Mouse (Mus musculus): ENCODE measurements at regions not wholly inside any gene's neighbourhood (a gene's known extent, or its start where the extent isn't known, plus 50 kb on each side); places are given as distances from the start of the nearest gene placed in this dataset.

DNA sequence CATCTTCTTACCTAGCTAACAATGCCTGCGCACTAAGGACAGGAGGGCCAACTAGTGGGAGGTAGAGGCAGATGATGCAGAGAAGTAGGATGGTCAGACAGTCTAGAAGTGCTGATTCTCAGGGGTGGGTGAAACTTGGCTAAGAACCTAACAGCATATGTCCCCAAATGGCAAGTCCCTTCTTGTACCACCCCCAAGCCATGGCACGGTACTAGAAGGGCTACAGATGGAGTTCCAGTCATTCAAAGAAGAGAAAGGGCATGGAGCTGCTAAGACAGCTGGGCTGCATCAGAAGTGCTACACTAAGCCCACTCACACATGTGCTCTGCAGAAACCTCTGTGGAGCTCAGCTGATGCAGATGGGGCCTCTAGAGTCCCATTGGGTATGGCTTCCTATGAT is 2078.8 kb upstream of the Lrrc6 start:
- Histone ChIP-seq H3K9me3 (ENCODE audit: low read length) (no peaks in the 10 kb centered on the region), H3K36me3 (ENCODE audit: insufficient read depth, low read length) (no peaks in the 10 kb centered on the region), H3K27ac (ENCODE audit: low read length) (no peak overlapping the region), H3K27me3 (ENCODE audit: insufficient read depth, low read length) (no peaks in the 10 kb centered on the region), H3K4me1 (ENCODE audit: insufficient read depth, low read length) (no peaks in the 10 kb centered on the region), H3K4me3 (ENCODE audit: low read length) (no peak overlapping the region), H3K4me2 (replicated peaks; ENCODE audit: low read depth, low read length) (no peak overlapping the region), H3K9ac (replicated peaks; ENCODE audit: low read length) (no peak overlapping the region)
- WGBS: 96% methylated on average over 2 of the region's 2 CpGs
- no peak for ATAC-seq (ENCODE audit: low FRiP score, low TSS enrichment)

DNA sequence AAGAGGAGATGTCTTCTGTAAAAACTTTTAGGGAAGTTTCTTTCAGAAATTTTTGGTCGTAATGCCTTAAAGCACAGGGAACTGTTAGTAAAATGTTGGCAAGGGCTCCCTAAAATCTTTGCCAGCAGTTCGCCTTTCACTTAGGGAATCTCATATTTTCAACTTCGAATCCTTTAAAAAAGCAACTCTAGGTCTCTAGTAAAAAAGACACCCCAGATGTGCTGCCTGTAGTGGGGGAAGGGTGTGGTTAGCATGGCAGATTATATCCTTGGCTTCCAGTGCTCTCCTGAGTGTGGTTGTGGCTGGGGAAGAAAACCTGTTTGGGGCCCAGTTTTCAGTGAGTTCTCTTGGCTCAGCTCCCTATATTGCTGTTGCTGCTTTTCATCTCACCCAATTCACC is 2059.9 kb upstream of the Lrrc6 start:
- no peaks in the 10 kb centered on the region for H3K27me3 ChIP-seq (ENCODE audit: insufficient read depth, low read length)
- no peak overlapping the region for H3K27ac ChIP-seq (ENCODE audit: low read length)
- no peaks in the 10 kb centered on the region for H3K4me1 ChIP-seq (ENCODE audit: insufficient read depth, low read length)
- no peak overlapping the region for H3K4me3 ChIP-seq (ENCODE audit: low read length)
- H3K4me2 ChIP-seq (replicated peaks; ENCODE audit: low read depth, low read length): no peak overlapping the region
- WGBS: 83% methylated on average over 3 of the region's 3 CpGs
- no peaks in the 10 kb centered on the region for H3K9me3 ChIP-seq (ENCODE audit: low read length)
- ATAC-seq (ENCODE audit: low FRiP score, low TSS enrichment): no peak
- H3K36me3 ChIP-seq (ENCODE audit: insufficient read depth, low read length): no peaks in the 10 kb centered on the region
- H3K9ac ChIP-seq (replicated peaks; ENCODE audit: low read length): no peak overlapping the region

DNA sequence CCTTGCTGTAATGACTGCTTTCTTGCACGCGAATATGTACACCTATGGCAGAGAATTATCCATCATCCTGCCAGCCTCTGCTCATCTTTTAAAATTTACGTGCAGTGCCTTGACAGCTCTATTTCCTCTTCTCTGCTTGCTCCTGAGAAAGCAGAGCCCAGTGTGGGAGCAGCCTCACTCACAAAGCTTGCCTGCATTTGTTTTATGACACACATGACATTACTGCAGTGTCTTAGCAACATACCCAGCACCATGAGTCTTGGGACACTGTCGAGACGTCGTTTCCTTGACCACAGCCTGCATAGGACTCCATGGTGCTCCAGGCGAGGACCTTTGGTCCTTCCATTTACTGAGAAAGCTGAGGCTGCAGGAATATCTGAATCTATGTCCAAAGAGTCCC is 2055.4 kb upstream of the Lrrc6 start:
- no peak overlapping the region for H3K27ac ChIP-seq (ENCODE audit: low read length)
- H3K9ac ChIP-seq (replicated peaks; ENCODE audit: low read length): no peak overlapping the region
- WGBS: 50% methylated on average over 7 of the region's 7 CpGs
- H3K4me2 ChIP-seq (replicated peaks; ENCODE audit: low read depth, low read length): no peak overlapping the region
- H3K9me3 ChIP-seq (ENCODE audit: low read length): no peaks in the 10 kb centered on the region
- no peak overlapping the region for H3K4me3 ChIP-seq (ENCODE audit: low read length)
- H3K27me3 ChIP-seq (ENCODE audit: insufficient read depth, low read length): no peaks in the 10 kb centered on the region
- no peaks in the 10 kb centered on the region for H3K4me1 ChIP-seq (ENCODE audit: insufficient read depth, low read length)
- no peaks in the 10 kb centered on the region for H3K36me3 ChIP-seq (ENCODE audit: insufficient read depth, low read length)
- ATAC-seq (ENCODE audit: low FRiP score, low TSS enrichment): no peak

DNA sequence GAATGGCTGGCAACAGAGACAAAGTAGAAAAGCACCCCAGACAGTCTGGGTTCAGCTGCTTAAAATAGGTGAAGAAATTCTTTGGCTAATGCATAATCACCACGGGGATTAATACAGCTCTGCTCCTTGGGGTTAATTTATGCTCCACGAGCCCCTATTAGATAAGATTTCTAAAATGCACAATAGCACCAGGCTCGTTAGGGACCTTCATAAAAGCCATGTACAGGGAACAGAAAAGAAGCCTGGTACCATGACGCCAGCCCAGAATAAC is 2035.3 kb upstream of the Lrrc6 start:
- no peaks in the 10 kb centered on the region for H3K27me3 ChIP-seq (ENCODE audit: insufficient read depth, low read length)
- WGBS: 71% methylated on average over 4 of the region's 4 CpGs
- no peak overlapping the region for H3K27ac ChIP-seq (ENCODE audit: low read length)
- no peak overlapping the region for H3K9ac ChIP-seq (replicated peaks; ENCODE audit: low read length)
- H3K4me3 ChIP-seq (ENCODE audit: low read length): no peak overlapping the region
- H3K36me3 ChIP-seq (ENCODE audit: insufficient read depth, low read length): no peaks in the 10 kb centered on the region
- no peaks in the 10 kb centered on the region for H3K9me3 ChIP-seq (ENCODE audit: low read length)
- no peaks in the 10 kb centered on the region for H3K4me1 ChIP-seq (ENCODE audit: insufficient read depth, low read length)
- no peak overlapping the region for H3K4me2 ChIP-seq (replicated peaks; ENCODE audit: low read depth, low read length)
- ATAC-seq (ENCODE audit: low FRiP score, low TSS enrichment): no peak

DNA sequence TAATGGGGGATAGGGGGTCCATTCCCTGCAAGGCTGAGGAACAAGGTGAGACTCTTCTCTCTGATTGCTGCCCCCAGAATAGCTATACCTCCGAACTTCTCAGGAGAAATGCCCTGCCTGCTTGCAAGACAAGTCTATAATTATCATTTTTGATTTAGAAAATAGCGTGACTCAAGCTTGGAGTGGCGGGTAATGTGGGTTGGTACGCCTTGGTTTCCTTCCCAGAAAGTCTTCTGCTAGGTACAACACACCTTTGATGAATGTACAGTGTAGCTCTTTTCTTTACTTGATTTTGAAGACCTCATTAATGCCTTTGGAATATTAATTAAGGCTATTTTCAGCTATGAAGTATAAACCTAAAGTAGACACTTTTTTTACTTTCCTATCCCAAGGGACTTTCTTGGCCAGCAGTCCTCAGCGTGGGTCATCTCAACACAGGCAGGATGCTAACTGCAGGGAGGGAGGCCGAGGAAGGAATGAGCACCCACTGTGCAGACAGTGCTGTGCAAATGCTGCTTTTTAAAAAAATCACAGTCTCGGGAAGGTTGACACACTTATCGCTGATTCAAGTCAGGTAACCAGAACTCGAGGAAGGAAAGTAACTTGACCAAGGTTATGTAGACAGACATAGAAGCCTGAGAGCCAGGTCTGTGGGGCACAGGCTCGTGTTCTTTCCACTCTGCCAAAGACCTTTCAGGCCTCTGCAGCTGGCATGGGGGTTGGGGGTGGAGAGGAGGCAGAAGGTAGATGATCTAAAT is 2034.8 kb upstream of the Lrrc6 start:
- WGBS: 77% methylated on average over 10 of the region's 10 CpGs
- H3K4me1 ChIP-seq (ENCODE audit: insufficient read depth, low read length): no peaks in the 10 kb centered on the region
- H3K27ac ChIP-seq (ENCODE audit: low read length): no peak overlapping the region
- no peak overlapping the region for H3K9ac ChIP-seq (replicated peaks; ENCODE audit: low read length)
- no peak overlapping the region for H3K4me2 ChIP-seq (replicated peaks; ENCODE audit: low read depth, low read length)
- no peak for ATAC-seq (ENCODE audit: low FRiP score, low TSS enrichment)
- no peaks in the 10 kb centered on the region for H3K27me3 ChIP-seq (ENCODE audit: insufficient read depth, low read length)
- no peaks in the 10 kb centered on the region for H3K36me3 ChIP-seq (ENCODE audit: insufficient read depth, low read length)
- H3K4me3 ChIP-seq (ENCODE audit: low read length): no peak overlapping the region
- no peaks in the 10 kb centered on the region for H3K9me3 ChIP-seq (ENCODE audit: low read length)

DNA sequence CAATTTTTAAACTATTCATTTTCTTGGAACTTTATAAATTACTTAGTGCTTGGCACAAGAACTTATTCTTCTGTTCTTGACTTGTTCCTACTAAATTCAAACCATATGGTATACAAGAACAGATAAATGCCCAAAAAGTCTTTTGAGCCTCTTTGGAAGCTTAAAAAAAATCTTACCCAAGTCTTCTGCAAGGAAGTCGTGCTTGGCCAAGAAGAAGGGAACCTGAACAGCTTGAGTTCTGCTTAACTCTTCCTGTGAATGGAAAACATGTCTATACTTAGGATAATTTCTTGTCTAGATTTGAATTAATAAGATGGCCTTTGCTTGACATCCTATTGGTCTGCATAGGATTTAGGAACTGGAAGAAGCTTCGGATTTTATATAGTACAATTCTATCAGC is 2020.0 kb upstream of the Lrrc6 start:
- 81% methylated on average over 2 of the region's 2 CpGs for WGBS
- no peaks in the 10 kb centered on the region for H3K27me3 ChIP-seq (ENCODE audit: insufficient read depth, low read length)
- no peak overlapping the region for H3K4me2 ChIP-seq (replicated peaks; ENCODE audit: low read depth, low read length)
- no peak for ATAC-seq (ENCODE audit: low FRiP score, low TSS enrichment)
- H3K9me3 ChIP-seq (ENCODE audit: low read length): no peaks in the 10 kb centered on the region
- H3K9ac ChIP-seq (replicated peaks; ENCODE audit: low read length): no peak overlapping the region
- no peaks in the 10 kb centered on the region for H3K36me3 ChIP-seq (ENCODE audit: insufficient read depth, low read length)
- H3K4me1 ChIP-seq (ENCODE audit: insufficient read depth, low read length): no peaks in the 10 kb centered on the region
- no peak overlapping the region for H3K4me3 ChIP-seq (ENCODE audit: low read length)
- H3K27ac ChIP-seq (ENCODE audit: low read length): no peak overlapping the region

DNA sequence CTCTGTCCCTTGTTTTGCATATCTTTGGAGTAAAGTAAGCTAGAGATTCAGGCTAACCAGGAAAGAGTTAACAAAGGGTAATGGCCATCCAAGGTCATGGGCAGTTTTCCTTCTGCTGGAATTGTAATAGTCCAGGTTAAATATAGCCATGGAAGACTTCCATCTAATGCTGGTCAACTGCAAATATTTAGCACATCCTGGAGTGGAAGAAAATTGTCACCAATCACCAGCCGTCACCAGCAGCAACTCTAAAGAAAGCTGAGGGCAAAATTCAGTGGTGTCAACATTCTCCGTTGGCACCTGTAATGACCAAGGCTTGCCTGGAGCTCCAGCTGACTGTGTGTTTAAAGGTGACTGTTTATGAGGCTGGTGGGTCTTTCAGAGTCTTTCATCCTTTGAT is 2011.7 kb upstream of the Lrrc6 start:
- Histone ChIP-seq H3K4me1 (ENCODE audit: insufficient read depth, low read length) (no peaks in the 10 kb centered on the region; the same call in 1 of the 2 replicates), H3K36me3 (ENCODE audit: insufficient read depth, low read length) (no peaks in the 10 kb centered on the region), H3K9ac (replicated peaks; ENCODE audit: low read length) (no peak overlapping the region), H3K4me3 (ENCODE audit: low read length) (no peak overlapping the region), H3K4me2 (replicated peaks; ENCODE audit: low read depth, low read length) (no peak overlapping the region), H3K27ac (ENCODE audit: low read length) (no peak overlapping the region), H3K27me3 (ENCODE audit: insufficient read depth, low read length) (no peaks in the 10 kb centered on the region), H3K9me3 (ENCODE audit: low read length) (no peaks in the 10 kb centered on the region)
- 86% methylated on average over 2 of the region's 2 CpGs for WGBS
- no peak for ATAC-seq (ENCODE audit: low FRiP score, low TSS enrichment)

DNA sequence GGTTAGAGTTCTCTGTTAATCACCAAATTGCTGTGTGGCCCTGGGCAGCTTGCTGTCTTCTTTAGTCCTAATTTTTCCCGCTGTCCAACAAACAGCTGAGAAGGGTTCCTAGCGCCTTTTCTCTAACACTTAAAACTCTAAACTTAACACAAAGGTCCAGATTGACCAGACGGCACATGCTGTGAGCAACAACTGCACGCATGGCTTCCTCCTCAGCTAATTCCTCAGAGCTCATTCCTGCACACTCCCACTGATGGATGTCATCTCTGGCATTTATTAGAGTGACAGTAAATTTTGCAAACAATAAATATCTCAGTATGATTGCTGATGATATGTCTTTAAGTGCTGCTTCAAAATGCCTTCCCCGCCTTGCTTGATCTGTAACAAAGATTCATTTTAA is 2007.5 kb upstream of the Lrrc6 start:
- Histone ChIP-seq H3K36me3 (ENCODE audit: insufficient read depth, low read length) (no peaks in the 10 kb centered on the region), H3K9ac (replicated peaks; ENCODE audit: low read length) (no peak overlapping the region), H3K4me2 (replicated peaks; ENCODE audit: low read depth, low read length) (no peak overlapping the region), H3K9me3 (ENCODE audit: low read length) (no peaks in the 10 kb centered on the region), H3K27ac (ENCODE audit: low read length) (no peak overlapping the region), H3K4me1 (ENCODE audit: insufficient read depth, low read length) (no peaks in the 10 kb centered on the region; the same call in 1 of the 2 replicates), H3K4me3 (ENCODE audit: low read length) (no peak overlapping the region), H3K27me3 (ENCODE audit: insufficient read depth, low read length) (no peaks in the 10 kb centered on the region)
- no peak for ATAC-seq (ENCODE audit: low FRiP score, low TSS enrichment)
- WGBS: 46% methylated on average over 5 of the region's 5 CpGs

DNA sequence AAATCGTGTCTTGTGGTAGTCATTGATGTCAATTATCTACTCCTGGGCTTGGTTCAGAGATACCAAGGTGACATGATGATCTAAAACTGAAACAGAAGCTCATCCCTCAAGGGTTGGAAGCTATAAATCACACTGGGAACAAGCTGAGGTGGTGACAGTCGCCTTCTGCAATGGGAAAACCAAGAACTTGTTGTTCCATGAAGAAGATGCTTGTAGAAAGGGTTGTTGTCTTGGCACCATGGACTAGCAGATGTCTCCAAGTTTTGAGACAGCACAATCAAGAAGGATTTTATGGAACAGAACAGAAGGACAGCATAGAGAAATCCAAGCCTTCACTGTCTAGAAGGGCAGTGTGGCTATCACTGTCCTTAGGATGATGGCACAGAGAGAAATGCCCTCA is 2005.4 kb upstream of the Lrrc6 start:
- Histone ChIP-seq H3K27me3 (ENCODE audit: insufficient read depth, low read length) (no peaks in the 10 kb centered on the region), H3K4me3 (ENCODE audit: low read length) (no peak overlapping the region), H3K4me1 (ENCODE audit: insufficient read depth, low read length) (no peaks in the 10 kb centered on the region; the same call in 1 of the 2 replicates), H3K27ac (ENCODE audit: low read length) (no peak overlapping the region), H3K9ac (replicated peaks; ENCODE audit: low read length) (no peak overlapping the region), H3K9me3 (ENCODE audit: low read length) (no peaks in the 10 kb centered on the region), H3K4me2 (replicated peaks; ENCODE audit: low read depth, low read length) (no peak overlapping the region), H3K36me3 (ENCODE audit: insufficient read depth, low read length) (no peaks in the 10 kb centered on the region)
- 41% methylated on average over 2 of the region's 2 CpGs for WGBS
- no peak for ATAC-seq (ENCODE audit: low FRiP score, low TSS enrichment)

DNA sequence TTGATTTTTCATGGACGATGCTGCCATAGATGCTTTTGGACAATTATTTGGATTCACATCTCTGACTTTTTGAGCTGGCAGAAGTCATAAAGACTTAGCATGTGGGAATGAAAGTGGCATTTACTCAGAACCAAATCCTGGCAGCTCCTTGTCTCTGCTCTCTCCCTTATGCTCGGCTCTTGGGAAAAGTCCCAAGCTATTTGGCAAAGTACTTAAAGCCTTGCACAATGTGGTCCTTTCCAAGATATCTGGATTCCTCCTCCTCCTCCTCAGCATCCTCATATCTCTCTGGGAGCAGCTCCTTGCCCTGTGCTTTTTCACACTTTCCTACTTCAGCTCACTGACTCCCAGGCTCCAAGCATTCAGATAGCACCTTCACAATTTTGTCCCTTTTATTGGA is 1995.7 kb upstream of the Lrrc6 start:
- Histone ChIP-seq H3K36me3 (ENCODE audit: insufficient read depth, low read length) (no peaks in the 10 kb centered on the region), H3K4me3 (ENCODE audit: low read length) (no peak overlapping the region), H3K9me3 (ENCODE audit: low read length) (no peaks in the 10 kb centered on the region), H3K27ac (ENCODE audit: low read length) (no peak overlapping the region), H3K9ac (replicated peaks; ENCODE audit: low read length) (no peak overlapping the region), H3K4me1 (ENCODE audit: insufficient read depth, low read length) (no peaks in the 10 kb centered on the region), H3K4me2 (replicated peaks; ENCODE audit: low read depth, low read length) (no peak overlapping the region), H3K27me3 (ENCODE audit: insufficient read depth, low read length) (no peaks in the 10 kb centered on the region)
- no peak for ATAC-seq (ENCODE audit: low FRiP score, low TSS enrichment)
- 92% methylated on average over 2 of the region's 2 CpGs for WGBS
